Mouse (Mus musculus) heart, adult 18-20 months (tissue): Measurements from ENCODE around the gene Tmem87b. TPM values are rescaled to one million over a fixed set of nuclear protein-coding genes. Genes with fewer than 3 reads are reported as not detected.

Experiments
- DNase-seq, 2 experiments: peaks; one replicate each; pipeline ENCODE4 v3.0.0; 2021 to 2022; ENCODE audit warnings: mixed read lengths in 1 of 2
- total RNA-seq, 2 experiments: library from RNA; stranded (reverse); gene quantifications; 2 replicates each; pipeline ENCODE4 v1.2.3; 2021

The Tmem87b gene
- total RNA-seq, 2 experiments from 2014 or later, result 20.4 to 21.8 TPM

- no peak for DNase-seq
These were observed 70.1 kb downstream of the Tmem87b start for GRCm38 (mm10) chr2:128887866-128888550.

GRCm38 (mm10) chr2:128890661-128891335, 72.9 kb downstream of the Tmem87b start:
- no peak for DNase-seq

GRCm38 (mm10) chr2:128892180-128892721, 74.3 kb downstream of the Tmem87b start:
- no peak for DNase-seq

GRCm38 (mm10) chr2:128902843-128903242, 84.9 kb downstream of the Tmem87b start:
- no peak for DNase-seq

- no peak for DNase-seq
These were observed 85.7 kb downstream of the Tmem87b start for GRCm38 (mm10) chr2:128903661-128904060.

Other genes with a start within 250 kb of the Tmem87b start
- not detected for gene Spdye4c, start 226.9 kb upstream of the Tmem87b start, total RNA-seq
- gene Anapc1, start 130.7 kb upstream of the Tmem87b start, total RNA-seq, result 10 to 100 TPM; 36.6 to 43.3 TPM
- gene Mertk, start 119.2 kb upstream of the Tmem87b start, total RNA-seq, result 1 to 10 TPM; 6.3 to 7.3 TPM
- under 1 TPM; 0.47 to 0.72 TPM for gene Fbln7, start 44.9 kb downstream of the Tmem87b start, total RNA-seq
- gene Zc3h8, start 126.0 kb downstream of the Tmem87b start, total RNA-seq, result 1 to 10 TPM; 7.5 to 8.7 TPM
- gene Zc3h6, start 149.3 kb downstream of the Tmem87b start, total RNA-seq, result 1 to 10 TPM; 2.6 to 4.8 TPM
- 10 to 100 TPM; 10.4 to 12.1 TPM for gene Gm10762, start 149.6 kb downstream of the Tmem87b start, total RNA-seq
- not detected for gene Vinac1, start 230.1 kb downstream of the Tmem87b start, total RNA-seq
- gene Ttl, start 247.8 kb downstream of the Tmem87b start, total RNA-seq, result 10 to 100 TPM; 20.0 to 22.7 TPM